Mouse (Mus musculus) heart, postnatal 25 days (tissue): ENCODE measurements at regions not wholly inside any gene's neighbourhood (a gene's known extent, or its start where the extent isn't known, plus 50 kb on each side); places are given as distances from the start of the nearest gene placed in this dataset.

ENCODE experiments used
- DNase-seq: peaks from one replicate; pipeline ENCODE4 v3.0.0; 2022; ENCODE audit warnings: low spot score
- intact Hi-C: fragments of 180-260 bp; cut with DNase I; formaldehyde crosslinking; loops from one replicate; pipeline ENCODE4 v1.15.1; 2025

DNA sequence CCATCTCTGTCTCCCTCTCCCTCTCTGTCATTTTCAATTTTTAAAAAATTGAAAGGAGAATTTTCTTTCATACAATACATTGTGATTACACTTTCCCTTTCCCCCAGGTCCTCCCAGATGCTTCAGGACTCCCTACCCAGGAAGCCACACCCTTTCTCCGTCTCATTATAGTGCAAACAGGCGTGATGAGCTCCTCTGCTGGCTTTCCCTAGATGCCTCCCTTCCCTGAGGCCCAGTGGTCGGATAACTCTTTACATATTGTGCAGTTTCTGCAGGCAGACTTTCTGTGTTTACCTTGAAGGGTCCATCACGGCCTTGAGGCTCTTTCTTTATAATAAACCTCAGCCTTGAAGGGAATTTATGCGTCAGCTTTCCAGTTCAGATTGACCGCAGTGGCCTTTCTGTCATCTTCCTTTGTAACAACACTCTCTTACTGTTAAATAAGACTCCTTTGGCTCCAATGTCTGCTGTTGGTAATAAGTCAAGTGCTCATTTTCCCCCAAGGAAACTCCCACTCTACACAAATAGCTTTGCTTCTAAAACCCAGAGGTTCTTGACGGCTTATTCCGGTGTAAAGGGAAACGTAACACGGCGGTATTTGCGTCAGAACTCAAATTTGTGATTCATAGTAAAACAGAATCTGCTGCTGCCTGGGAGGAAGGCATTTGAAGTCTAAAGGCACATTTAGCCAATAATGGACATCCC is 52.7 kb upstream of the Smlr1 start:
- intact Hi-C loops, result no loop called here
- DNase-seq, result no peak
